In the genomic region with DNA sequence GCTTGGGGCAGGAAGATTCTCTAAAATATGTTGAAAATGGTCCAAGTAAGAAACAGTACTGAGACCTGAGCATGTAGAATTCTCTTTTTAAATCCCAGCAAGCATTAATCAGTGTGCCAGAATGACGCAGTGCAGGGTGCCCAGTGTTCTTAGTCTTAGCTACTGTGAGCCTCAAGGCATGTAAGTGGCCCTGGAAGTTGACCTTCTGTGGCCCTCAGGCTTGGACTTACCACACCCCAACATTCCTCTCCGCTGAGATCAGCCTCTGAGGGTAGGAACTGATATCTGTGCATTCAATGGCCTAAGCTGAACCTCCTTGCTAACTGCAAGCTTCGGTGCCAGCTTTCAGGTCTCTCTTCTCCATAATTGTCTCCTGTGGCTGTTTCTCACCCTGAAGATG, we compare ENCODE assay signal across 8 mouse cellular contexts.
A peak's percentile ranks its signal among the peaks of the same experiment; 100 is the strongest.
DNase-seq lines count a peak whose midpoint lies in the region; ATAC-seq and TF ChIP-seq lines count a peak whose summit lies in the region.

No protein-coding gene starts in this region.

- peak; percentile 28 to 59 for DNase-seq in heart, adult 2 months
- DNase-seq in heart, postnatal 25 days (ENCODE audit: low spot score), result no peak
- peak; percentile 9 for DNase-seq in ES-CJ7 (ENCODE audit: low read depth, low spot score)
- peak; percentile 63 for DNase-seq in lung, postnatal 14 days
- DNase-seq in frontal cortex, postnatal 10 days (ENCODE audit: low spot score in 2 of 2), result no peak
- DNase-seq in gastrocnemius, postnatal 10 days, result no peak
- DNase-seq in cerebellum, postnatal 4 days (ENCODE audit: low spot score in 2 of 2), result no peak

- no peak; the same call in 1 of the 2 replicates for ATAC-seq in heart, embryonic 13.5 days (ENCODE audit: extremely low read depth, insufficient number of reproducible peaks, low FRiP score, low TSS enrichment)

- TF ChIP-seq POLR2A in heart, adult 2 months (IDR thresholded peaks at IDR 0.05; ENCODE audit: insufficient read depth, low read depth, low read length), result no peak

- no peaks in the 10 kb centered on the region for H3K27me3 ChIP-seq in heart, adult 2 months (ENCODE audit: control insufficient read depth, insufficient read depth, low read length)
- no peaks in the 10 kb centered on the region for H3K27me3 ChIP-seq in heart, embryonic 13.5 days (replicated peaks)

- no peak for TF ChIP-seq CTCF in heart, adult 2 months (IDR thresholded peaks at IDR 0.05)

- peaks cover 15% of the 10 kb centered on the region for H3K4me1 ChIP-seq in heart, adult 2 months (ENCODE audit: control insufficient read depth, insufficient read depth, low read length)
- H3K4me1 ChIP-seq in heart, embryonic 13.5 days, result peaks cover 39% of the 10 kb centered on the region

- no peaks in the 10 kb centered on the region for H3K9me3 ChIP-seq in heart, embryonic 13.5 days

- no peaks in the 10 kb centered on the region for H3K79me2 ChIP-seq in heart, adult 2 months (replicated peaks; ENCODE audit: control insufficient read depth, insufficient read depth, low read length)

- peak; percentile 46; the same call in 1 of the 2 replicates for TF ChIP-seq EP300 in heart, adult 2 months (IDR thresholded peaks at IDR 0.05; ENCODE audit: insufficient read depth, low read depth, low read length)

- H3K36me3 ChIP-seq in heart, adult 2 months (ENCODE audit: control insufficient read depth, insufficient read depth, low read length), result peaks cover 14% of the 10 kb centered on the region
- no peaks in the 10 kb centered on the region for H3K36me3 ChIP-seq in heart, embryonic 13.5 days

- intact Hi-C loops in heart, adult 2 months (cut with DNase I), result no loop called here
- intact Hi-C loops in heart, postnatal 25 days (cut with DNase I), result loop anchor here (5.0 kb wide), 1 partner anchor 65 kb away; no protein-coding TSS in a partner anchor

- peak overlapping the region; percentile 87 for H3K27ac ChIP-seq in heart, adult 2 months
- H3K27ac ChIP-seq in heart, embryonic 13.5 days (replicated peaks), result peak overlapping the region; percentile 24; the same call in 1 of the 2 replicates

- H3K4me2 ChIP-seq in heart, embryonic 13.5 days, result no peak overlapping the region

- H3K9ac ChIP-seq in heart, adult 2 months (ENCODE audit: low read depth, low read length), result no peak overlapping the region
- H3K9ac ChIP-seq in heart, embryonic 13.5 days, result no peak overlapping the region

- 29% methylated on average over 3 of the region's 3 CpGs for WGBS in heart, adult 2 months
- WGBS in heart, embryonic 13.5 days, result 24% methylated on average over 3 of the region's 3 CpGs

- H3K4me3 ChIP-seq in heart, adult 2 months, result no peak overlapping the region
- no peak overlapping the region for H3K4me3 ChIP-seq in heart, embryonic 13.5 days

Comparison
In these comparisons a context has a peak if more than half of its experiments do, and no peak if none do; other contexts are left out.
1. DNase-seq: peak in heart, adult 2 months (2 of 2), ES-CJ7 (single experiment) and lung, postnatal 14 days (single experiment); none in heart, postnatal 25 days (single experiment), frontal cortex, postnatal 10 days (0 of 2), gastrocnemius, postnatal 10 days (single experiment) and cerebellum, postnatal 4 days (0 of 2).